Mouse (Mus musculus) embryo, embryonic 11.5 days (tissue): ENCODE data around the gene D430041D05Rik.

Experiments
- DNase-seq: peaks from one replicate; pipeline ENCODE4 v3.0.0-alpha.2; 2012; ENCODE audit warnings: low read depth, low spot score

Gene D430041D05Rik

DNA sequence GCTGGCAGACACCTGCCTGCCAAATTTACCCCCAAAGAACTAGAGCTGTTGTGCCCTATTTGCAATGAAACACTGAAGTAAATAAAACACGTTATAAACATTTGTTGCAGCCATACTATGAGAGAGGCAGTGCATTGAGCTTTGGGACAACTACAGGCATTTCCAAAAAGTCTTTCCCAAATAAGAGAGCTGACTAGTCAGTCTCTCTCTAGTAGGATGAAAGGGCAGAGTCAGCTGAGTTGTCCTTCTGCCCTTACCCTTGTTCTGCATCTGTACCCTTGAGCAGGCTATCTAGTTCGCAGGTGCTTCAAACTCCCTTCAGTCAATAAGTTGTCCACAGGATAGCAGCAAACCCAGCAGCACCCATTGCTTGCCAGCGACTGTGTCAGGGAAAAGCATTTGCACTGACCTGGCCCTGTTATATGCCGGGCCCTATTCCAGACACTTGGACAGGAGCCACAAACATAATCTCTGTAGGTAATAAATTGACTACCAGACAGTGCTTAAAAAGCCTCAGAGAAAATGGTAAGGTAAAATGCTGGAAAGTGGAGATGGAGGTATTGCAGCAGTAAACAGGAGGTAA is at the start of gene D430041D05Rik:
Gene D430041D05Rik, minus strand, starts transcription at position 51 of the 583 bp plus-strand sequence.
- no peak for DNase-seq

DNA sequence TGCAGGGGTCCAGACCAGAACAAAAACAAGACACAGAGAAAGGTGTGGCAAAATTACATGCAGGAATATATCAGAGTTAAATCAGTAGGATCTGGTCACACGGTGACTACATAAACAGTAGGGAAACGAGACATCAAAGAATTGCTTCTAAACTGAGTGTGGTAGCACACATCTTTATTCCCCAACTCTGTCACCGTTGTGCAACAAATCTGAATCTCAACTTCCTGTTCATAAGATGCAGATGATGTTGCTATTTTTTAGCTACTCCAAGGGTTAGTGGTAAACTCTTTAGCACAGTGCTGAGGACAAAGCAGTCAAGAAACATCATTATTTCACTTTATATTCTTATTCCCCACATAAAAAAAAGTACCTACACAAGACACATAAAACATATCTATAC is 49.2 kb upstream of the D430041D05Rik start:
- DNase-seq: no peak

DNA sequence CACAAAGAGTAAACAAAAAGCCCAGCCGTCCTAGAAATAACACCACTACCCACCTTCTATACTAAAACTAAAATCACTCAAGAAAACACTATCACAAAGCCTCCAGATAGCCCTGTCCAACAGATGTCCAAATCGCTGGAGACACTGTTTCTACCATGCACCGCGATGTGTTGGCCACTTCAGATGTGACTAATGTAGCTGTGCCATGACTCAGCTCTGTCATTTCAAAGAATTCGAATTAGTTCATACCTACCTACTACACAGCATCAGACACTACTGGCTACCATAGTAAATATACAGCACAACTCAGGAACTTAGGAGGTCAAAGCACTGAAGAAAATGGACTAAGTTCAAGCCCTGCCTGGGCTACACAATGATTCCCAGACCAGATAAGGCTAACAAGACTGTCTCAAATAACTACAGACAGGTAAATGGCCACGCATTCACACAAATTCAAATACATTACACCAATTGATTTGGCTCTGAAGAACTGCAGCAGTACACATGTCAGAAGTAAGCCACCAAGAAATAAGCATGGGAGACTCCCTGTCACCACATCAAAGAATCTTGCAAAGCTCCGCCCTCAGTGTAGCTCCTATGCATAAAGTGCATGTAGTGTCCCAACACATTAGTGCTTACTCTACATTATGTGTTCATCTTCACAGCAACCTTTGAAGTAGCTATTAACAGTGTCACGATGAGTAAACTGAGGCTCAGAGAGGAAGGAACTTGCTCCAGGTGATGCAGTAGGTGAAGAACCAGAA is 47.9 kb upstream of the D430041D05Rik start:
- no peak for DNase-seq

DNA sequence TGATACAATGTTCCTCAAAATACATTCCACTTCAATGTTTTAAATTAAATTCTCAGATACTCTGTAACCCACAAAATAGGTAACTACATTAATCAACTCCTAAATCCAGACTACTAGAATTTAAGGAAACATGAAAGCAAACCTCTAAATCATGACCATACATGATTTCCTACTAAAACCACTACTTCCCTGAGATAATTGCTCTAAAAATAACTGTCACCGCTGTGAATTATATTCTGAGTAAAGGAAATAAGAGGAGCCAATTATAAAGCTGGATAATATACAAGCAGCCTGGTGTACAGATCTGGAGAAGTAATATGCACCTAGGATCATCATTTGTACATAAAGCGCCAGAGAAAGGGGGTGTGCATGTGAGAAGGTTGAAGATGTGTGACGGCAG is 46.3 kb upstream of the D430041D05Rik start:
- no peak for DNase-seq

DNA sequence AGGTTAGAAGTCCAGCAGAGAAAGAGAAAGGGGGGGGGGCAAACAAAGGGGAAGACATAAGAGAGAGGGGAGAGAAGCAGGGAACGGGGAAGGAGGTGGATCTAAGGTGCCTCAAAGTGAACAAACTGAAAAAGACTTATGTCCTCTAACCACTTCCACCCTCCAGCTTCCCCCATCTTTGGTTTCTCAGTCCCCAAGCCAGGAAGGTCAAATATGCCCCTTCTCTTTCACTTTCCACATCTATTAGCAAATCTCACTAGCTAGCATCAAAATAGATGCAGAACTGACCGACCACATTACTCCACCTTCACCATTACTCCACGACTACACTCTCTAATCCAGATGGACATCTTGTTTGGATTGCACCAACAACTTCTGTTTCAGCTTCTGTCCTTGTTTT is 39.9 kb upstream of the D430041D05Rik start:
- no peak for DNase-seq

DNA sequence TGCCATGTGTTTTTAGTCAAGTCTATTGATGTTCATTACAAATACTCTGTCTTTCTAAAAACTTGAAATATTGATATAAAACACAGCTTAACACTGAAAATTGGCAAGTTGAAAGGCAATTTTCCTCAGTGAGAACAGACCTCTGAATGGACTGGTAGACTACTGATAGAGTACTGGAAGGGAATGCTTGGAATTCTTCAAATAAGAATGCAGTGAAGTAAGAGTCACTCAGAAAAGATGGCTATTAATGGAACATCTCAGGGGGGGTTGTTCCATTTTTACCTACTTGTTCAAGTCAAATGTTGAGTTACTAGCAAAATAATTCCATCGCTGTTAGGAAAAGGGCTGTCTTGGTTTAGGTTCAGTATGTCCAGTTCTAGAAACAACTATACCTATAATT is 38.4 kb upstream of the D430041D05Rik start:
- no peak for DNase-seq

DNA sequence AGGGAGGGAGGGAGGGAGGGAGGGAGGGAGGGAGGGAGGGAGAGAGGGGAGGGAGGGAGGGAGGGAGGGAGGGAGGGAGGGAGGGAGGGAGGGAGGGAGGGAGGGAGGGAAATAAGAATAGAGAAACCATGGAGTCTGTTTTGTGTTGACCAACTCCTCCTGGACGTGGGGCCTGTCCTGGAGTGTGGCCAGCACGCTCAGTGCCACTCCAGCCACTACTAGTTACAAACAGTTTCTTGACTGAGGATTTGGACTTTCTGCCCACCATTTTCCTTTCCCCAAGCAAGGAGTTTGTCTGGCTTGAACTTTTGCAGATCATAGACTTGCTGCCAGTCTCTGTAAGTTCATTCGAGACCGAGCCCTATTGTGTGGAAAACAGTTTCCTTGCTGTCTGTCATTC is 37.4 kb upstream of the D430041D05Rik start:
- no peak for DNase-seq

DNA sequence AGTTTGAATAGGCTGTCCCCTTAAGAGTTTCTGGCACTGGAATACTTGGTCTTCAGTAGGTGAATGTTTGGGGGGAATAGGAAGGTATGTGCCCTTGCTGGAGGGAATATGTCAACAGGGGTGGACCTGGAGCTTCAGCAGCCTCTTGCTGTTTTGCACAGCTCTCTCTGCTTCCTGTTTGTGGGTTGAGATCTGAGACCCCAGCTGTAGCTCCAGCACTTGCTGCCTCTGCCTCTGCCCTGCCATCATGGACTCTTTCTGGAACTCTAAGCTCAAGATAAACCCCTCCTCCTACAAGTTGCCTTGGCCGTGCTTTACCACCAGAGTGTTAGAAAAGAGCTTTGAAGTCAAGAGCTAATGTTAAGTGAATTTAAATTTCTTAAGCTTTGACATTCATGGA is 35.2 kb upstream of the D430041D05Rik start:
- DNase-seq: no peak

DNA sequence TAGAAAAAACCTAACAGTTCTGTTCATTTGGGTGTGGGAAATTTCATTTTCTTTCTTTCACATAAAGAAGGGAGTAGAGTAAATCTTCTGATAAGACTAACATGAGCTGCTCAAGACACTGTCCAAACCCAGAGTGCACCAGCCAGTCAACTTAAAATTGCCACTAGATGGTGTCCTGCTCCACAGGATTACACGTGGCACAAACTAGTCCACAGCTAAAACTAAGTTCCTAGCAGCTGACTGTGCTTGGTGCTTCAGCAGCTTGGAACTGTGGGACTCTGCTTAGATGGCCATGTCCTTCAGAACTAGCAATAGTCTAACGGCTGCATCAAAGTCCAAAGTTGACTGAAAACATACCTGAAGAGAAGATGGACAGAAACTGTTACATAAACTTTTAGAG is 34.0 kb upstream of the D430041D05Rik start:
- peak; percentile 43 for DNase-seq

DNA sequence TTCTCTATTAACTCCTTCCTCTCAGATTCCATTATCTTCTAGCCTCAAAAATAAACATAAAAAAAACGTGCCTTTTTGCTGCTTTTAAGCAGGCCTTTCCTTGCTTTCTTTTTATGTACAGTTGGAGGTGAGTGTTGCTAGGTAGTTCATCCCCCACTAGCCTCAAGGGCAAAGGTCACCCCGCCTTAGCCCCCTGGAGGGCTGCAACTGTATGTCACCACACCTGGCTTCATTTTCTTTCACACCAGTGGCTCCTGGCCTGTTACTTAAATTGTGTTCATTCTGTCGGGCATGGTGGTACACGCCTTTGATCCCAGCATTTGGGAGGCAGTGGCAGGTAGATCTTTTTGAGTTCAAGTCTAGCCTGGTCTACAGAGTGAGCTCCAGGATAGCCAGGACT is 31.5 kb upstream of the D430041D05Rik start:
- DNase-seq: no peak

DNA sequence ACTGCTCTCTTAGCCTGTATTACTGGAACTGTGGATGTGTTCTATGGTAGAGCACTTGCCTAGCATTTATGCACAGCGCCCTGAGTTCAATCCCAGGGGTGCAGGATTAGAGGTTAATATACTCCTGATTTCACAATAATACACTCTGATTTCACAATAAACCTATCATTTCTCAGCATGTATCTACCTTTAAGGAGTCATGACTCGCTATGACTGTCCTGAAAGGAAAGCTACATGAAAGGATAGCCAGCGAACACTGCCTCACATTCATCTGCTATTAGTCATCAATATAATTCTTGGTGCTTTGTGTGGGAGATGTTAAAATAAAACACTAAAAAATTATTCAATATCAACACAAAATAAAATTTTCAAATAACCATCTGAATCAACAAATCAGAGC is 25.4 kb upstream of the D430041D05Rik start:
- DNase-seq: no peak

DNA sequence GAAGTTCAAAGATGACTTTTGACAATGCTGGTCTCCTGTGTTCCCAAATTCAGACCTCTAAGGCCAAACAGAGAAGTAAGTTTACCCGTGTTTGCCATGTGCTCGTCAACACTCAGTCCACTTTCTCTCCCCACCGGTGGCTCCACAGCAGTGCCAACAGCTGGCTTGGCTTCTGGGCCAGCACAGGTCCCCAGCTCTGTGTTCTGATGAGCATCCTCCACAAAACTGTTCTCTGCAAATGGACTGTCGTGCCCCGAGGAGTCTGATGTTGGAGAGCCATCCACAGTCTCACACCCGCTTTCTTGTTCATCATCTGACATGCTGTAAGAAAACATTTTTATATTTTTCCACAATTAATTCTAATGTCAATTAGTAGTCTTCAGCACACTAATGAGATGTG is 20.3 kb upstream of the D430041D05Rik start:
- no peak for DNase-seq

DNA sequence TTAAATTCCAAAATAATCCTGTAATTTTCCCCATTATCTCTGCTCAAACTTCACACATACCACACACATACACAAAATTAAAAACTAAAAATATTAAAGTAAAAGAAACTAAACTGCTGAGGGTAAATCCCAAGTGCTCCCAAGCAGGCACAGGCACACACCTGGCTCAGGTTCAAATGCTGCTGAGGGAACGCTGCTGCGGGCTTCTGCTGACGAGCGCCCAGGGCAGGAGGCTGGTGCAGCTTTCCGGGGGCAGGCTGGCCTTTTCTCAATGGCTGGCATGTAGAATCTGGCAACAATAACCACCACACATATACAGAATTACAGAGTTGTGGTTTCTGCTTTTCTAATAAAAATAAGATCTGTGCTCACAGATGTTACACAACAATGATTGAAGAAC is 19.8 kb upstream of the D430041D05Rik start:
- no peak for DNase-seq

DNA sequence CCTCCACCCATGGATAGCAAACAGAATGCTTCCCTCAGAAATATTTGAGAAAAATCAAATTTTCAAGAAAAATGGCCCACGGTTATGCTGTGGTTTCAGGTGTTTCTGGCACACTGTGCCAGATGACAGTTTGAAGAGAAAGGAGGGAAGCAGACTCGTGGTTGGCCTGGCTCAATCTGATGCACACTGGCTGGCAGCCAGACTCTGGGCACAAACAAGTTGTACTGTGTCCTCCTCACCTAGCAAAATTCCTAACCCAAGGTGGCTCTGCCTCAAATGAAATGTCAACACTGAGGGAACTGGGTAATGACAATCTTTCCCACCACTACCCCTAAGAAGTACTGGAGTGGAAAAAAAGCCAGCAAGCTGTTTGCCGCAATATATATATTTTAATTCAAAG is 15.3 kb upstream of the D430041D05Rik start:
- no peak for DNase-seq

DNA sequence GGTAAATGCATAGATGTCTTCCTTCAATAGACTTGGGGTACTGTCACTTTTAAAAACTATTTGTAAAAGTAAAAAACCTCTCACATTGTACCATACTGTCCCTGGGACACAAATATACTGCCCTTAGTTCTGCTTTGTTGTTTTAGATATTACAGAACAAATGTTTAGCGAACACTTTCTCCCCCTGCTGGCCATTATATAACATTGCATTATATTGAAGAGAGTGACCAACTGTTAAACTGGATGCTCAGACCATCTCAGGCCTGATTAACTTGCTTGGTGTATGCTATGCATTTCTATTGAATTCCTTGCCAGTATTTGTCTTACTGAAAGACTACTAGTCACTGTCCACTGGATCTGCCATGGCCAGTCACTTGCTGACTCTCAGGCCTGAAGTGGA is 11.4 kb upstream of the D430041D05Rik start:
- peak; percentile 49 for DNase-seq

DNA sequence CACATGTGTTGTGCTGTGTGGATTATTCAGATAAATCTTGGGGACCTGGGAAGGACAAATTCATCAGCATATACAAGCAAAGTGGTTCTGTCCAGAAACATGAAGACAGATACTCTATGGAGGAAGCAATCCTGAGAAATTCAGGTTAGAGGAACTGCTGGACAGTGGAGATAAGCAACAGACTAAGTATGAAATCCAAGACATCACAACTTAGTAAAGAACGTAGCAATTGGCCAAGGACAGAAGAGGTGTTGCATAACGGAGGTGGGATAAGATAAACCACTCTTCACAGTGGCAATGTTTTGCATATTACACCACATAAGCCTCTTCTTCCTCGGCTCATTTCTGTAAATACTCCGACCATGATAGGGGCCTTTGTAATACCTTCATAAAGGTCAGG is 10.0 kb upstream of the D430041D05Rik start:
- DNase-seq: no peak

DNA sequence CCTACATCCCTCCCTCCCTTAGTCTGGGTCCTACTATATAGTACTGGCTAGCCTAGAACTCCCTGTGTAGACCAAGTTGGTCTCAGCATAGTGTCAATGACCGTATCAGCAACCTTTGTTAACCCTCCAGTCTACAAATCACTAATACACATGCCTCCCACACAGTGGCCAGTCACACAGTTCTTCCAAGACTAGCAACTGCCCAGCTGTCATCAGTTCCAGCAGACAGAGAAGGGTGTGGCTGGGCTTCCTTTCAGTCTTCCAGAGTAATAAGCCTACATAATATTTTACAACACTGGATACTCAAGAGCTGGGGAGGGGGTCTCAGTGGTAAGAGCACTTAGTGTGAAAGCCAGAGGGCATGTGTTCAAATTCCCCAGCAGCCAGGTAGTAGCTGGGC is 9.2 kb upstream of the D430041D05Rik start:
- no peak for DNase-seq

DNA sequence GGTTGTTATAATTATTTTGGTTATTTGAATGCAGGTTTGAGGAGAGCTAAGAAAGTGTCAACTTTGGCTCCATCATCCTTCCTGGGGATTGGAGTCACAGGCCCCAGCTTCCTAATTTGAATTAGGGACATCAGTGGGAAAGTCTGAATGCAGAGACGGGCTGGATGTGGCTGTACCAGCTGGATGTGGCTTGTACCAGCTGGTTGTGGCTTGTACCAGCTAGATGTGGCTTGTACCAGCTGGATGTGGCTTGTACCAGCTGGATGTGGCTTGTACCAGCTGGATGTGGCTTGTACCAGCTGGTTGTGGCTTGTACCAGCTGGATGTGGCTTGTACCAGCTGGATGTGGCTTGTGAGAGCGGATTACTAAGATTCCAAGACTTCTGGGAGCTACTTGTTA is 8.6 kb upstream of the D430041D05Rik start:
- DNase-seq: no peak

DNA sequence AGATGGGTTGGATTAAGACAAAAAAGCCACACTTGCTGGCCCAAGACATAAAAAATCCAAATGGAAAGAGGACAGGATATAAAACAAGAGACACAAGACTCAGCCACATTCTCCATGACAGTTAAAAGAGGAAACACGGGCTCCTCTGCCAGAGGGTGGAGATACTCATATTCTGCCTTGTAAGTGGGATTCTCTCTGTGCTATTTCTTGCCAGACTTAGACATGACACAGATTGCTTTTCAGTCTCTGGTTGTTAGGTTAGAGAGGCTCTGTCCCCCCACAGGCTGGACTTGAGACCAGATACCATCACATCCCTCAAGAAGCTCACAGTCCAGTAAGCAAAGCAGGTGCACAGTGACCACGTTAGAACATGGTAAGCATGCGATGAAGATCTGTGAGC is 2.2 kb upstream of the D430041D05Rik start:
- no peak for DNase-seq

DNA sequence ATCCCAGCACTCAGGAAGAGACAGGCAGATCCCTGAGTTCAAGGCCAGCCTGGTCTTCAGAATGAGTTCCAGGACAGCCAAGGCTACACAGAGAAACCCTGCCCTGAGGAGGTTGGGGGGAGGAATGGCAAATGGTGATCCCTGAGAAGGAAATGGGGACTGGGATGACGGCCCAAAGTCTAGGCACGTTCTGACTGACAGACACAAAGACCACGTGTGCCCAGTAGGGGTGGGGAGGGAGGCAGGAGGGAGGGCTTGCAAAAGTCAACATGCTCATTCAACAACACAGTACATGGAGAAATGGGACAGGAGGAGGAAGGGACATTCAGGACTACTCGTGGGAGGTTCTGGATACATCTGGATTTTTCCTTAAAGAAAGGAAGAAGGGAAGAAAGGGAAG is 1.7 kb upstream of the D430041D05Rik start:
- no peak for DNase-seq

DNA sequence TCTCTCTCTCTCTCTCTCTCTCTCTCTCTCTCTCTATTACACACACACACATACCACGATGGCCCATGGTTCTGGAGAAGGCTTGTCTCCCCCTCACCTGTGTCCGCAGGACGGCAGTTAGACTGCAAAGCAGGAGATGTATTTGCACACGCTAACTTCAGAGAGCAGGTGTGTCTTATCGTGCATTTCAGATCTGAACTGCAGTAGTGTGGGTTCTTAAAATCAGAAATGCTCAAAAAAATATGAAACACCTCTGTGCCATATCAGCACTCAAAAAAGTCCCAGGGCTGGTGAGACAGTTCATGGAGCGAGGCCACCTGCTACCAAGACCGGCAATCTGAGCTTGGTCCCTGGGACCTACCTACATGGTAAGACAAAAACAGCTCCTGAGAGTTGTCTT is 993 bp upstream of the D430041D05Rik start:
- DNase-seq: no peak

DNA sequence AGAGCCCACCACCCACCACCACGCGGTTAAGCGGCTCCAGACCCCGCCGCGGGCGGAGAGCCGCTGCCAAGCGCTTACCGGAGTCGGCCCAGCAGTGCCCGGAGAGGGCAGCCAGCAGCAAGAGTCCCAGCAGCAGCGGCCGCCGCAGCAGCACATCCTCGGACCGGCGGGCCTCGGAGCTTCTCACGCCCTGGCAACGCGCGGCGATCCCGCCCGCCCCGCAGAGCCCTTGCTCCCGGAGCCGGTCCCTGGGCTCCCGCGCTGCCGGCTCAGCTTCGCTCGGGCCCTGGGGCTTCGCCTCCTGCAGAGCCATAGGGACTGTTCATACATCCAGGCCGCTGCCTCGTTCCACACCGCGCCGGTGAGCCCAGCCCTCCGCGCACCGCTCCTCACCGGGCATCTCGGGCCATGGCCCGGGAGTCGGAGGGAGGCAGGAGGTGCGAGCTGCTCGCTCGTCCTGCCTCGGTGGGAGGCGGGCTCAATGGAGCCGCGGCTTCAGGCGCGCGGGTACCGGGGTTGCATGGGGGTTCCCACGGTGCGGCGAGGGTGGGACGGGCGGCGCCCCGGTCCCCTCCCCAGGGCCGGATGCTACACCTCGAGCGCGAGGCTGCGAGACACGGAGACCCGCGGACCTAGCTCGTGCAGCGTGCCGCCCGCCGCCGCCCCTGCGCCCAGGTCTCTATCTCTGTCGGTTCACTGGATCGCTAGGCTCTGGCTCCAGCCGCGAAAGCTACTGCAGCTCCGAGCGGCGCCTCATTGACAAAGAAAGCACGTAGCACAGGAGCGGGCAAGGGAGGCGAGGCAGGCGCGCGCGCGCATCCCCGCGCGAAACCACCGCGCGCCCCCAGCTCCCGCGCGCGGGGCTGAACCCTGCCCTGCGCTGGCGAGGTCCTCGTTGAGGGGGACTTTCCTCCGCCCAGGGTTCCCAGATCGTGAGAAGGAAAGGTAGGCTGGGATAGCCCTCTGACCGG is 677 bp downstream of the D430041D05Rik start:
- peak; percentile 22 for DNase-seq
